Mouse (Mus musculus) kidney, embryonic 14.5 days (tissue): ENCODE measurements around the gene Olfr824. TPM values are rescaled to one million over a fixed set of nuclear protein-coding genes. Genes with fewer than 3 reads are reported as not detected.
"Not testable (repeated sequence)": the region's sequence is repeated elsewhere in the genome, so short reads cannot be mapped to it uniquely, and the experiment has no call there.

Experiments used
- ATAC-seq: fragments of 200-750 bp; cut with Nextera tagmentation; 2 replicates; pipeline ENCODE4 v1.8.0; 2017; ENCODE audit warnings: moderate number of reproducible peaks, mild to moderate bottlenecking, moderate TSS enrichment, moderate library complexity; ENCODE audit not compliant: low FRiP score, low TSS enrichment
- H3K27ac ChIP-seq: fragments of 300-500 bp; sonication (generic); 2 replicates; pipeline ENCODE4 v1.5.1; 2014; ENCODE audit warnings: low read depth, mild to moderate bottlenecking, low read length, moderate library complexity, mixed read lengths
- H3K27me3 ChIP-seq: fragments of 300-500 bp; sonication (generic); 2 replicates; pipeline ENCODE4 v1.6.1; 2014; ENCODE audit warnings: mild to moderate bottlenecking, low read length; ENCODE audit not compliant: control insufficient read depth, insufficient read depth
- H3K36me3 ChIP-seq: fragments of 300-500 bp; sonication (generic); 2 replicates; pipeline ENCODE4 v1.6.1; 2014; ENCODE audit warnings: low read length, mixed read lengths; ENCODE audit not compliant: control insufficient read depth, insufficient read depth
- H3K4me1 ChIP-seq: fragments of 300-500 bp; sonication (generic); 2 replicates; pipeline ENCODE4 v1.6.1; 2014; ENCODE audit warnings: low read length, mixed read lengths; ENCODE audit not compliant: control insufficient read depth, insufficient read depth
- H3K4me2 ChIP-seq: fragments of 300-500 bp; sonication (generic); replicated peaks from 2 replicates; pipeline ENCODE4 v1.6.1; 2014; ENCODE audit warnings: low read depth, mild to moderate bottlenecking, low read length
- H3K4me3 ChIP-seq: fragments of 300-500 bp; sonication (generic); 2 replicates; pipeline ENCODE4 v1.5.1; 2014; ENCODE audit warnings: mild to moderate bottlenecking, low read length
- H3K9ac ChIP-seq: fragments of 300-500 bp; sonication (generic); 2 replicates; pipeline ENCODE4 v1.6.1; 2014; ENCODE audit warnings: low read depth, mild to moderate bottlenecking, low read length, moderate library complexity
- H3K9me3 ChIP-seq: fragments of 300-500 bp; sonication (generic); 2 replicates; pipeline ENCODE4 v1.6.1; 2016; ENCODE audit warnings: low read length; ENCODE audit not compliant: control insufficient read depth
- WGBS: fragments of 180-500 bp; shearing (Covaris S2); extraction: QIAGEN DNeasy Blood & Tissue Kit; methylation state at CpG from one replicate; pipeline ENCODE4 v1.1.7; 2014; 5-methylcytosine and 5-hydroxymethylcytosine counted together
- polyA plus RNA-seq: library from polyadenylated mRNA; unstranded; fragments of >200 nt; fragmentation: Nextera tagmentation; extraction: Ambion mirVana; gene quantifications from 2 replicates; pipeline ENCODE4 v1.2.1, GENCODE M21; 2014

Olfr824 gene
- polyA plus RNA-seq = not detected in 2 replicates

DNA sequence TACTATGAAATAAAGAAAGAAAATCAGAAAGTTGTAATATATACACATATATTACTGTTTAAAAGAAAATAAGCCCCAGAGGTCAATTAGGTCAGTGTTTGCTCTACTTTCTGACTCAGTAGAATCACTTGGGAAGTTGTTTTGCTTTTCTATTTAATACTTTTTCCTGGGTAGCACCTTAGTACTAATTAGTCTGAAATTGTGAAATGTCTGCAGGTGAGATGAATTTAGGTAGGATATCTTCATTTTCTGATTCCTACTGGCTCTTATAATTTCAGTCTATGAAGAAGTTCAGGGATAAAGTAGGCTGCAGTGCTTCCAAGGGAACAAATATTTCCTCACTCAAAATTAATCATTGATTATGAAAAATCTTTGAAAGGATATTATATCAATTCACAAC lies at the start of gene Olfr824:
TSS of gene Olfr824 (minus strand) at position 101 of the 400 bp plus-strand sequence.
- not testable (repeated sequence) for H3K27me3 ChIP-seq, H3K4me2 ChIP-seq, H3K9me3 ChIP-seq, H3K36me3 ChIP-seq, H3K9ac ChIP-seq, H3K4me1 ChIP-seq, ATAC-seq, H3K27ac ChIP-seq, H3K4me3 ChIP-seq

DNA sequence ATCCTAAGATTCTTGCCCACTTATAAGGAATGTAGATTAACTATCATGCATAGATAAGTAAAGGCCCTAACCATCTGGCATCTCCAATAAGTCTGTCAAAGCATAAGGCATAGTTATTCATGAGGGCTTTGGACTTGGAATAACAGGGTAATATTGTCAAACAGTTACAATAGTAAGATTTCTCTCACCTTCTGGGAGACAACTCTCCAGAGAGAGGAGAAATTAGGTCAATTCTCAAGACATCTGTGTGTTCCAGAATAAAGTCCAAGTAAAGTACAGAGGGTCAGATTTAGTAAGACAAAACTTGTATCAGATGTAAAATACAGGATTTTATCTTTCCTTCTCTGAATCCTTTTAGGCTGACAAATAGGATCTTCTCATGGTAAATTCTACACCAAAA lies 36.9 kb upstream of the Olfr824 start, which contains the start of gene Olfr825:
TSS of gene Olfr825 (minus strand) at position 101 of the 400 bp plus-strand sequence.
- no peaks in the 10 kb centered on the region for H3K9me3 ChIP-seq
- no peak for ATAC-seq
- no peak within 1 kb of the TSS for H3K4me3 ChIP-seq
- H3K27me3 ChIP-seq = no peaks in the 10 kb centered on the region
- H3K4me2 ChIP-seq = no peak within 1 kb of the TSS
- H3K36me3 ChIP-seq = no peaks in the 10 kb centered on the region
- no peak within 1 kb of the TSS for H3K27ac ChIP-seq
- no peak within 1 kb of the TSS for H3K9ac ChIP-seq
- no peaks in the 10 kb centered on the region for H3K4me1 ChIP-seq

DNA sequence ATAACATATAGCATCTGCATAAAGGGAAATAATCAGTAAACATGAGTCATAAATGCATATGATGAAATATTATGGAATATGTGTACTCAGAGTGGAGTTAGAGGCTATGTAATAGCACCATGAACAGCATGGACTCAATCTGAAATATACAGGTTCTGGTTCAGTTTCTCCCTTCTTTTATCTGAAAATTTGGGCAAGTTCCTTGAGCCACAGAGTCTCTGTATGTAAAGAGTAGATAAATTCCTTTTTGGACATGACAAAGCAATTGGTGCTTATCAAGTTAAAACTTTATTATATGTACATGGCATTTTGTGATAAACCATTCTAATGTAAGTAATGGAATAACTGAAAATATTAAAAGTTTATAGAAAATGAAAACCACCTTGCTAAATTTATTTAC lies 35.4 kb upstream of the Olfr824 start:
- no peak overlapping the region for H3K9ac ChIP-seq
- no peak overlapping the region for H3K27ac ChIP-seq
- H3K36me3 ChIP-seq = no peaks in the 10 kb centered on the region
- H3K4me2 ChIP-seq = no peak overlapping the region
- no peaks in the 10 kb centered on the region for H3K27me3 ChIP-seq
- no peak for ATAC-seq
- H3K9me3 ChIP-seq = no peaks in the 10 kb centered on the region
- H3K4me1 ChIP-seq = no peaks in the 10 kb centered on the region
- no peak overlapping the region for H3K4me3 ChIP-seq

DNA sequence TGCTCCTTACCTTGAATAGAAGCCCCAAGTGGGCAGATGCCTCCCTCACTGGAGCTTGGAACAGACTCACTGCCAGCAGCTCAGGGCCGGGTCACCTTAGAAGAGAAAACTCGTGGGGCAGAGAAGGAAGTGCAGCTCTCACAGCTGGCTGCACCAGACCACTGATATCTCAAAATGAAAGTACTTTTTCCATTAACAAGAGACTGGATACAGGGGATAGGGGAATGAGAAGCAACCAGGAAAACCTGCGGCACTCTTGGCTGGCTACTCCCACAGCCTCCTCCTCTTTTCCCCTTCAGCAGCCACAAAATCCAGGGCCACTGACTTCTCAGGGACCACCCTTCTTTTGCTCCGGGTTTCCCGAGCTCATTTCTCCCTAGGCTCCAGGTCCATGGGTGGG lies 14.3 kb upstream of the Olfr824 start:
- Histone ChIP-seq H3K27ac (no peak overlapping the region), H3K9me3 (no peaks in the 10 kb centered on the region), H3K27me3 (no peaks in the 10 kb centered on the region), H3K36me3 (no peaks in the 10 kb centered on the region), H3K4me2 (no peak overlapping the region), H3K4me1 (no peaks in the 10 kb centered on the region), H3K9ac (no peak overlapping the region), H3K4me3 (no peak overlapping the region)
- 76% methylated on average over 5 of the region's 5 CpGs for WGBS
- ATAC-seq = no peak

DNA sequence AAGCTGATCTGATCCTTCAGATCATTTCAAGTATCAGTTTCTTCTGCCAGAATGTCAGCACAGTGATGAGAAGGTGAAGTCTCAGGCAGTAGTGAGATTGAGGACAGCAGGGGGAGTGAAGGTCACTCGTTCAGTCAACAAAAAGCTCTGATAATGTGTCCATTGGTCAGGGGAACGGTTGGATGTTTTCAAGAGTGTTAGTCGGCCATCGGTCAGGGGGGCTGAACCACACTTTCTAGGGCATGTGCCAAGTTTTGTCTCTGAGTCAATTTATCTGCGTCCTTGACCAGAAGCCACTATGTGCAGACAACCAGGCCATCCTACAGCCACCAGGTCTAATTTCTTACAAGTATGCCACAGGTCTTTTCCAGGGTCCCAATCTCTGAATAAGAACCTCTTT lies 12.7 kb upstream of the Olfr824 start:
- H3K9me3 ChIP-seq, H3K4me3 ChIP-seq, H3K27ac ChIP-seq, ATAC-seq, H3K27me3 ChIP-seq, H3K4me1 ChIP-seq, H3K36me3 ChIP-seq, H3K9ac ChIP-seq, H3K4me2 ChIP-seq: not testable (repeated sequence)
- WGBS = 86% methylated on average over 5 of the region's 5 CpGs

DNA sequence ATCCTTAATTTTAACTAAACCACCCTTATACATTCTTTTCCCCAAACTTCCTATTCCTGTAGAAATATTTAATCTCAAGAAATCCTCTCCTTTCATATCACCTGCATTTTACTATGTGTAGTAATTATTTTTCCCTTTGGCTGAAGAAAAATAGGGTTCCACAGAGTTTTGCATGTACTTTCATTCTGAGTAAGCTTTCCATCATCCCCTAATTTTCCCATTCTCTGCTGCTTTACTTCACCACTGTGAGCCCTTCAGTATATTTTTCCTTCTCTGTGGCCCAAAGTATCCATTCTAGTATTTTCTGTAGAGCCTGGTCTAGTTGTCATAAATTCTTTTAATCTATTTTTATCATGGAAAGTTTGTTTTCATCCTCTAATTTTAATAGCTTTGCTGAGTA lies 5.0 kb upstream of the Olfr824 start:
- Histone ChIP-seq H3K9ac (no peak overlapping the region), H3K4me1 (no peaks in the 10 kb centered on the region), H3K27ac (no peak overlapping the region), H3K36me3 (no peaks in the 10 kb centered on the region), H3K4me2 (no peak overlapping the region), H3K27me3 (no peaks in the 10 kb centered on the region), H3K9me3 (no peaks in the 10 kb centered on the region), H3K4me3 (no peak overlapping the region)
- ATAC-seq = no peak

DNA sequence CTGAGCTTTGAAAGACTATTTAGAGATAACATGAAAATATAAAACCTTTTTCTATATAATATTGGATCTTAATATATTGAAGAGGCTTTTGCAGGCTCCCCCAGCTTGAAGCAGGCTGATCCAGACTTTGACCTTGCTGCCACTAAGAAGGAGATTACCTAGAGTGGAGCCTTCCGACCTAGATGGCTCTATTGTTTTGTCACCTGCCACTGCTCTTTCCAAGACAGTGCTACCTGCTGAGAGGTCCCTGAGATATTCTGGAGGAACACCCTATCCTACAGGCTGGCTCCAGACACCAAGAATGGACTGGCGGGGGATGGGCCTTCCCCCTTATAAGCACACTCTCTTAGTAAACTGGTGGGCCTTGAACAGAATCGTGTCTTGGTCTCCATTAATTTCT lies 13.8 kb downstream of the Olfr824 start:
- H3K4me3 ChIP-seq = not testable (repeated sequence)

DNA sequence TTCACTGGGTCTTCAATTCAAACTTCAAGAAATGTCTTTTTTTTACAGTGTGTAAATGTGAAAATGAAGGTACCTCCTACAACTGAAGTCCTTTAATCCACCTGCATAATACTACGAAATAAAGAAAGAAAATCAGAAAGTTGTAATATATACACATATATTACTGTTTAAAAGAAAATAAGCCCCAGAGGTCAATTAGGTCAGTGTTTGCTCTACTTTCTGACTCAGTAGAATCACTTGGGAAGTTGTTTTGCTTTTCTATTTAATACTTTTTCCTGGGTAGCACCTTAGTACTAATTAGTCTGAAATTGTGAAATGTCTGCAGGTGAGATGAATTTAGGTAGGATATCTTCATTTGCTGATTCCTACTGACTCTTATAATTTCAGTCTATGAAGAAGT lies 14.5 kb downstream of the Olfr824 start, which contains the start of gene Olfr823:
TSS of gene Olfr823 (minus strand) at position 101 of the 400 bp plus-strand sequence.
- not testable (repeated sequence) for H3K9me3 ChIP-seq, H3K4me2 ChIP-seq, H3K27me3 ChIP-seq, ATAC-seq, H3K9ac ChIP-seq, H3K4me1 ChIP-seq, H3K27ac ChIP-seq, H3K36me3 ChIP-seq, H3K4me3 ChIP-seq
- WGBS = 91% methylated on average over 1 of the region's 1 CpGs

More for the DNA sequence above, 13.8 kb downstream of the Olfr824 start:
- not testable (repeated sequence) for H3K9me3 ChIP-seq, H3K27me3 ChIP-seq, H3K9ac ChIP-seq, H3K4me1 ChIP-seq, H3K4me2 ChIP-seq, ATAC-seq, H3K27ac ChIP-seq, H3K36me3 ChIP-seq
- 70% methylated on average over 3 of the region's 3 CpGs for WGBS

DNA sequence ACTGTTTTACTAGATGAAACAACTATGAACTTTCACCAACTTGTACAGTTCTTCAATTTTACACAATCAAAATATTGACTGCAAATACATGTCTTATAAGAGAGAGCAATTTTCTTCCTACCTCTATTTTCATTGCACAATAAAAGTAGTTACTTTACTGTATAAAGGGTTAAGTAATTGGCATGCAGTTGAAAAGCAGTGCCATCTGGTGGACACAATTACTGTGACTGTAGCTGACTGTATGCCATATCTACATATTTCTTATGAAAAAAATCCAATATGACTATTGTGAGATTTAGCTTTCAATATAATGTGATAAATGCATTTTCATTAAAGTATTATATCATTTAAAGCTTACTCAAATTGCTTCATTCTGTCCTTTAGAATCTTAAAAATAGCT lies 33.7 kb downstream of the Olfr824 start:
- ATAC-seq = no peak
- no peaks in the 10 kb centered on the region for H3K36me3 ChIP-seq
- no peaks in the 10 kb centered on the region for H3K4me1 ChIP-seq
- no peaks in the 10 kb centered on the region for H3K27me3 ChIP-seq
- H3K27ac ChIP-seq = no peak overlapping the region
- no peak overlapping the region for H3K4me2 ChIP-seq
- H3K9me3 ChIP-seq = no peaks in the 10 kb centered on the region
- no peak overlapping the region for H3K9ac ChIP-seq
- no peak overlapping the region for H3K4me3 ChIP-seq
